Mouse (Mus musculus) 416B (cell line): ENCODE results near the gene Tnrc6c.
"Not testable (repeated sequence)": the region's sequence is repeated elsewhere in the genome, so short reads cannot be mapped to it uniquely, and the experiment has no call there.

ENCODE experiments used
- DNase-seq: peaks from one replicate; pipeline ENCODE4 v3.0.0; 2011; ENCODE audit warnings: low read depth

Tnrc6c gene

DNA sequence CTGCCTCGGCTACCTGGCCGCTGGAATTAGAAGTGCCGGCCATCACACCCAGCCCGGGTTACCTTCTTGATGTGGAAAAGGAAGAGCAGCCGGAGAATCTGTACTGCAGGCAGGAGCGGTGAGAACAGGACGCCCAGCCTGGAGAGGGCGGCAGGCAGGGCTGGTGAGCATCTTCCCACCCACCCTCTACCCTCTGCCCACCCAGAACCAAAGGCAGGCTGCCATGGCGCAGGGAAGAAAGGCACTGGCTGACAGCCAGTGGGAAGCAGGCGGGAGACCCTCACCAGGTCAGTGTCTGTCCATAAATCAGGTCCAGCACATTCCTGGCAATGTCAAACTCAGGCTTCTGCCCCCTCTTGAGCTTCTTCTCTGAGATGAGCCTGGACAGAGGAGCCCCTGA lies 116.3 kb downstream of the Tnrc6c start:
- DNase-seq = no peak

DNA sequence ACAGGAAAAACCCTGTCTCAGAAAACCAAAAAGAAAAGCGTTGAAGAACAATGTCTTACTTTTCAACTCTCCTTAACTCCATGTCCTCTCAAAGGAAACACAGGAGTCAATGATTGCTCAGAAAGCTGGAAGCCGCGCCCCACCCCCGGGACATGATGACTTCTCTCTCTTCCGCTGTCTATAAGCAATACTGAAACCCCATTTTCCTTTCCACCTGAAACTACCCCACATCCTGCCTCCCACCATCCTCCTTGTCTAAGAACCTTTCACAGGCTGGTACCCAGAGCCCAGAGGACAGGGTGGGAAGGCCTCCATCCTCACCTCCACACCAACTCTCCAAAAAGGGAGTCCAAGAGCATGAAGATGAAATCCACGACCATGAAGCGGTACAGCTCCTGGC lies 118.3 kb downstream of the Tnrc6c start:
- DNase-seq = no peak

- DNase-seq = no peak
Measured at GRCm38 (mm10) chr11:117774925-117775324, 120.8 kb downstream of the Tnrc6c start.

GRCm38 (mm10) chr11:117775540-117775939 lies 121.5 kb downstream of the Tnrc6c start:
- no peak for DNase-seq

- no peak for DNase-seq
Measured at GRCm38 (mm10) chr11:117776085-117776792, 122.2 kb downstream of the Tnrc6c start.

- DNase-seq = peak; percentile 73
Measured at GRCm38 (mm10) chr11:117777111-117777510, 123.0 kb downstream of the Tnrc6c start.

GRCm38 (mm10) chr11:117778031-117778430 lies 123.9 kb downstream of the Tnrc6c start:
- DNase-seq = no peak

DNA sequence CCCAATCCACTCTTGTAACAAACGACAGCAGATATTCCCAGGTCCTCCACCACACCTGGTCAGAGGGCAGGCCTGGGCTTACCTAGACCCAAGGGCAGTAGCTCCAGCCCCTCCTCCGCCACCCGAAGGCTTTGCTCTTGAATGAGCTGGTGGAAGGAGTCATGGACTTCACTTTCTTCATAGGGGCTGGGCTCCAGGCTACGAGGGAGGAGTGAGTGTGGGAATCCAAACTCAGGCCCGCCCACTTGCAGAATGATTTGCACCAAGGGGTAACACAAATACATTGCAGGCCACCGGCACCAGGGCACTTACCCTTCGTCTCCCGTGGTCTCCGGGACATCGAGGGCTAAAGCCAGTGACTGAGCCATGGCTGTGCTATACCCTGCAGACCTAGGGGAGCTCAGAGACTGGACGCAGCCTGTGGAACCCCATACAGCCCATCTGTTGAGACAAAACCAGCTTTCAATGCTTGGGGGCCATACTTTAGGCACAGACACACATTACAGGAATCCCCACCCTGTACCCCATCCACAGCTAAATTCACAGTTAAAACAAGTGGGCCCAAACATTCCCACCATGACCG lies 124.9 kb downstream of the Tnrc6c start:
- DNase-seq = peak; percentile 74

- DNase-seq = peak; percentile 86
Measured at GRCm38 (mm10) chr11:117779434-117780198, 125.5 kb downstream of the Tnrc6c start.

- no peak for DNase-seq
Measured at GRCm38 (mm10) chr11:117780199-117780515, 126.1 kb downstream of the Tnrc6c start.

GRCm38 (mm10) chr11:117780582-117781111 lies 126.6 kb downstream of the Tnrc6c start:
- DNase-seq = peak; percentile 99

GRCm38 (mm10) chr11:117781199-117781821 lies 127.2 kb downstream of the Tnrc6c start:
- DNase-seq = peak; percentile 92

DNA sequence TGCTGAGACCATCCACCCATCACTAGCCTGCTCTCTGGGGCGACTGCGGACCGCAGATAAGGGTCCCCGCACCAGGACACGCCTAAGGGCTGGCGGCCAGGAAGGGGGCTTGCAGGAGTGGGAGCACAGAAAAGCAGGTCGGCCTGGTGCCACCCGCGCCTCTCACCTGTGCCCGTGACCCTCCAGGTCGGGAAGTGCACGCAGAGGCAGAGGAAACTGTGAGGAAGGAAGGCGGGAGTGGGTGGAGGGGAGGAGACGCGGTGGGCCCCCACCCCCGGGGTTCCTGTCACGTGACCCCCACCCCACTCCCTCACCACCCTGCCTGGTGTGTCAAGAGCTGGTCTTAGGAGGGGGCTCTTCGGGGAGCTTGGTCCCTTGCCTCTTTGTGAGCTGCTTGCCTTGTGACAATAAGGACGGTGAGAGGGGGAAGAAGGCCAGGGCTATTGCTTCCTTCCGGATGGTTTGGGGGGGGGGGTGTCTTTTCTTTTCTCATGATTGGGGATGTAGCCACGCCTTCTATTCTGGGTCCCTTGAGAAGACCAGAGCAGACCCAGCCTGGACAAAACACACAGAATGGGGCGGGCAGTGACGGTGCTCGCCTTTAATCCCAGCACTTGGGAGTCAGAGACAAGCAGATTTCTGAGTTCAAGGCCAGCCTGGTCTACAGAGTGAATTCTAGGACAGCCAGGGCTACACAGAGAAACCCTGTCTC lies 128.1 kb downstream of the Tnrc6c start, which contains the start of the genes Tmc8 and Tmc6:
Gene Tmc8 (plus strand): TSS at position 84 of the 712 bp plus-strand sequence.
Gene Tmc6 (minus strand): TSS at position 206 of the 712 bp plus-strand sequence.
- DNase-seq = peak; percentile 68

DNA sequence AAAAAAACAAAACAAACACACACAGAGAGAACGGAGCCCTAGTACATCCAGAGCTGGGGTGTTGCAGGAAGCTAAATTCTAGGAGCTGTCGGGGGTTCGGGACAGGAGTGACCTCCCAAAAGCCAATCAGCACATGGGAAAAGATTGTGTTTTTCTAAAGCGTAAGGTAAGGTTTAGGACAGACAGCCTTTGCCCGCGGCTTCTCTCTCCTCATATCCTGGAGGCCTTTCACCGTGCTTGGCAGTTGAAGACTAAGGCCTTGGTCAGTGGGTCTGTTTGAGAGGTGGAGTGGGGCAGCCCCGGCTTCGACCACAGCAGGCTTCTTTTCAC lies 128.6 kb downstream of the Tnrc6c start:
- DNase-seq = no peak

GRCm38 (mm10) chr11:117783089-117783488 lies 129.0 kb downstream of the Tnrc6c start:
- DNase-seq = no peak

- no peak for DNase-seq
Measured at GRCm38 (mm10) chr11:117783683-117784309, 129.7 kb downstream of the Tnrc6c start.

GRCm38 (mm10) chr11:117786294-117786693 lies 132.2 kb downstream of the Tnrc6c start:
- peak; percentile 86 for DNase-seq

DNA sequence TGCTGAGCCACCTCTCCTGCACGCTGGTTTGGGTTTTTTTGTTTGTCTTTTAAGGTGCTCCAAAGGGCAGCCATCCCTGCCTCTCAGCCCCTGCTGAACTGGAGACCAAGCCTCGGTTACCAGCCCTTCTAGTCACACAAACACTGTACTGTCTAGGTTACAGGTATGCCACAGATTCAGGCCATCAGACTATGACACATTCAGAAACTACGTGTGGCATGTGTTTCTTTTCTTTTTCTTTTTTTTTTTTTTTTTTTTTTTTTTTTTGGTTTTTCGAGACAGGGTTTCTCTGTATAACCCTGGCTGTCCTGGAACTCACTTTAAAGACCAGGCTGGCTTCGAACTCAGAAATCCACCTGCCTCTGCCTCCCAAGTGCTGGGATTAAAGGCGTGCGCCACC lies 134.4 kb downstream of the Tnrc6c start:
- DNase-seq = not testable (repeated sequence)

GRCm38 (mm10) chr11:117790286-117790685 lies 136.2 kb downstream of the Tnrc6c start:
- DNase-seq = peak; percentile 67

DNA sequence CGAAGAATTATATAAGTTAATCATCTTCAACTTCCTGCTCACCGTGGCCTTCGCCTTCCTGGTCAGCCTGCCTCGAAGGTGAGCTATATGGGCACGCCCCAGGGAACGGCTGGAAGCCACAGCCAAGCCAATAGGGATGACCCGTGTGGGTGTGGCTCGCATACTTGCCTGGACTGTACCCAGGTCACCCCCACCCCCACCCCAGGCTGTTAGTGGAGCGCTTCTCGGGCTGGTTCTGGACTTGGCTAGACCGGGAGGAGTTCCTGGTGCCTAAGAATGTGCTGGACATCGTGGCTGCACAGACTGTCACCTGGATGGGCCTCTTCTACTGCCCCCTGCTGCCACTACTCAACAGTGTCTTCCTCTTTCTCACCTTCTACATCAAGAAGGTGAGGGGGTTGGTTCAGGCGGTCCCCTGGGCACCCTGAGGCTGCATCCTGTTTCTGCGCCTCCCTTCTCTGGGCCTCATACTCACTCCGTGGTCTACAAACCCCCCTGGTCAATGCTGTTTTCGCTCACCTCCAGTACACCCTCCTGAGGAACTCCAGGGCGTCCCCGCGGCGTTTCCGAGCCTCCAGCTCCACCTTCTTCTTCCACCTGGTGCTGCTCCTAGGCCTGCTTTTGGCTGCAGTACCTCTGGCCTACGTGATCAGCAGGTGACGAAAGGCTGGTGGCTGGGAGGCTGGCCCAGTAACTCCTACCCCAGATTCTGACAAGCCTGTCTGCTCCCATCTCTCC lies 136.8 kb downstream of the Tnrc6c start:
- peak; percentile 53 for DNase-seq

DNA sequence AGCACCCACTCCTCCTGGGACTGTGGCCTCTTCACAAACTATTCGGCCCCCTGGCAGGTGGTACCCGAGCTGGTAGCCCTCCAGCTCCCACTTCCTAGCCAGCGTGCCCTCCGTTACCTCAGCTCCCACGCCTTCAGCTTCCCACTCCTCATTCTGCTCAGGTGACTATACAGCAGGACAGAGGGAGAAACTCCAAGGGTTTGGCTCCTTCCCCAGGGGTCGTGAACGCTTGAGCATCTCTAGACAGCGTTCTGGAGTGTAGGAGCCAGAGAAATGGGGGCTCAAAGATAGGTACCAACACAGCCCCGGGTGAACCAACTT lies 137.3 kb downstream of the Tnrc6c start:
- no peak for DNase-seq
